Mouse (Mus musculus): ENCODE measurements at regions not wholly inside any gene's neighbourhood (a gene's known extent, or its start where the extent isn't known, plus 50 kb on each side); places are given as distances from the start of the nearest gene placed in this dataset.

DNA sequence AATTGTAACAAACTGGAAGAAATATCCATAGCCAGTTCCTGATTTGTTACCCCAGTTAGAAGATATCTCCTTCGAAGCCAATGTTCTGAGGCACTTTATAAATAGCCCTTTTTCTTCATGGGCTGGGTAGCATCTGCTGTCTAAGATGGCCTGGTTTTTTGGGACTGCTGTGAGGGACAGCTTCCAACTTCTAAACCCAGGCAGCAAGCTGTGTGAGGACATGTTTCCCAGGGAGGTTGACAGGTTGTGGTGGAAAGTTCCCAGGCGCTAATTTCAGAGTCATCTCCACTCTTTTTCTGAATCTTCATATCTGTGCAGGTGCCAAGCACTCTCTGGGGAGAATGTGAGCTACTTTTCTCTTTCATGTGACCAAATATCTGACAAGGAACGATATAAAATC is 427.4 kb downstream of the Efnb2 start:
- H3K36me3 ChIP-seq (ENCODE audit: control insufficient read depth, insufficient read depth, low read length, poor library complexity, severe bottlenecking), result no peaks in the 10 kb centered on the region
- no peak overlapping the region for H3K9ac ChIP-seq (ENCODE audit: low read depth, poor library complexity, severe bottlenecking)
- TF ChIP-seq EP300 (IDR thresholded peaks at IDR 0.05; ENCODE audit: insufficient read depth, low read depth, low read length), result no peak
- no peak for TF ChIP-seq CTCF (IDR thresholded peaks at IDR 0.05; ENCODE audit: low read depth, low read length)
- TF ChIP-seq POLR2A (IDR thresholded peaks at IDR 0.05; ENCODE audit: insufficient read depth, low read length), result no peak
- no peak overlapping the region for H3K27ac ChIP-seq (ENCODE audit: insufficient read depth, low read length)
- no peaks in the 10 kb centered on the region for H3K9me3 ChIP-seq (replicated peaks; ENCODE audit: control insufficient read depth, insufficient read depth, low read length, poor library complexity, severe bottlenecking)
- H3K4me3 ChIP-seq (ENCODE audit: low read depth, low read length), result no peak overlapping the region
- H3K27me3 ChIP-seq (ENCODE audit: control insufficient read depth, insufficient read depth, low read length, poor library complexity, severe bottlenecking), result no peaks in the 10 kb centered on the region; the same call in 1 of the 2 replicates
- H3K4me1 ChIP-seq (ENCODE audit: control insufficient read depth, insufficient read depth, low read length), result no peaks in the 10 kb centered on the region

DNA sequence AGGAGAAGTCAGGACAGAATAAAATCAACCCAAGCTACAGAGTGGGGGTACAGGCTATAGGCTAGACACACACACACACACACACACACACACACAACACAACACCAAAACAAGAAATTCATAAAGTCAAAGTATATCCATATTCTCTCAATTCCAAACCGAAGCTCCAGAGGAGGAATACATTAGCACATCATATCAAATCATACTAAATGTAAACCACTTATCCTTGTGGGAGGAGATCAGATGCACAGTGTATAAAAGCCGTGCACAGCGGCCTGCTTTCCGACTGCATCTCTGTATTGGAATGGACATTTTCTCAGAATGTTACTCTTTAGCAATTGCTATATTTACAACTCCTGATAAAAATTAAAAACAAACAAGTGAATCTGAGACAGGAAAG is 427.9 kb downstream of the Efnb2 start:
- no peak overlapping the region for H3K9ac ChIP-seq (ENCODE audit: low read depth, poor library complexity, severe bottlenecking)
- no peak overlapping the region for H3K4me3 ChIP-seq (ENCODE audit: low read depth, low read length)
- H3K9me3 ChIP-seq (replicated peaks; ENCODE audit: control insufficient read depth, insufficient read depth, low read length, poor library complexity, severe bottlenecking), result no peaks in the 10 kb centered on the region
- H3K27ac ChIP-seq (ENCODE audit: insufficient read depth, low read length), result no peak overlapping the region
- no peaks in the 10 kb centered on the region; the same call in 1 of the 2 replicates for H3K27me3 ChIP-seq (ENCODE audit: control insufficient read depth, insufficient read depth, low read length, poor library complexity, severe bottlenecking)
- H3K4me1 ChIP-seq (ENCODE audit: control insufficient read depth, insufficient read depth, low read length), result no peaks in the 10 kb centered on the region
- no peaks in the 10 kb centered on the region for H3K36me3 ChIP-seq (ENCODE audit: control insufficient read depth, insufficient read depth, low read length, poor library complexity, severe bottlenecking)
- no peak for TF ChIP-seq CTCF (IDR thresholded peaks at IDR 0.05; ENCODE audit: low read depth, low read length)
- TF ChIP-seq POLR2A (IDR thresholded peaks at IDR 0.05; ENCODE audit: insufficient read depth, low read length), result no peak
- no peak for TF ChIP-seq EP300 (IDR thresholded peaks at IDR 0.05; ENCODE audit: insufficient read depth, low read depth, low read length)

DNA sequence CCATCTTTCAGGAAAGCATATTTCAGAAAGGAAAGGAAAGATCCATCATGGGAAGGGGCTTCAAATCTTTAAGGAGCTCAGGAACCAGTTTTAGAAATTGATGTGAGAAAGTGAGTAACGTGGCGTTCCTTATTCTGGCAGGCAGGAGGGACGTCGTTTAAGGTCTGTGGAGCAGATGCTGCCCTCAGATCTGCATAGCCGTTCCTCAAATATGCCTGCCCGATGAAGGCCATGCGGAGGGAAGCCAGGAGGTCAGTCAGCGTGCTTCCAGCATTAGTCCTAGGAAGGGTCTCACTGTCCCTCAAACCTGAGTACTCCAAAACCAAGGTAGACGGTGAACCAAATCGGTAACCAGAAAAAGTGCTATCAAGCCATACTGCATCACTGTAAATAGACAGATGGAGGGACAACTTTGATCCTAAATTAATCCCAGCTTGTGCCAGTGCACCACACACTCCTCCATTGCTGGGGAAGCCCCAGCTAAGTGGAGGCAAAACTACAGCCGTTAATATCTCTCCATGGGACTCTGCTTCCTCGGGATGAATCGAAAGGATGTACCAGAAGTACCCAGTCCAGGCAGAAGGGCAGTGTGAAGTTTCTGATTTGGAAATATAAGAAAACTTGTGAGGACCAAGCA is 428.9 kb downstream of the Efnb2 start:
- Histone ChIP-seq H3K36me3 (ENCODE audit: control insufficient read depth, insufficient read depth, low read length, poor library complexity, severe bottlenecking) (no peaks in the 10 kb centered on the region), H3K27me3 (ENCODE audit: control insufficient read depth, insufficient read depth, low read length, poor library complexity, severe bottlenecking) (no peaks in the 10 kb centered on the region; the same call in 1 of the 2 replicates), H3K9ac (ENCODE audit: low read depth, poor library complexity, severe bottlenecking) (no peak overlapping the region), H3K9me3 (replicated peaks; ENCODE audit: control insufficient read depth, insufficient read depth, low read length, poor library complexity, severe bottlenecking) (no peaks in the 10 kb centered on the region), H3K27ac (ENCODE audit: insufficient read depth, low read length) (no peak overlapping the region), H3K4me3 (ENCODE audit: low read depth, low read length) (no peak overlapping the region), H3K4me1 (ENCODE audit: control insufficient read depth, insufficient read depth, low read length) (no peaks in the 10 kb centered on the region)
- TF ChIP-seq EP300 (IDR thresholded peaks at IDR 0.05; ENCODE audit: insufficient read depth, low read depth, low read length) (no peak), POLR2A (IDR thresholded peaks at IDR 0.05; ENCODE audit: insufficient read depth, low read length) (no peak), CTCF (IDR thresholded peaks at IDR 0.05; ENCODE audit: low read depth, low read length) (no peak)

DNA sequence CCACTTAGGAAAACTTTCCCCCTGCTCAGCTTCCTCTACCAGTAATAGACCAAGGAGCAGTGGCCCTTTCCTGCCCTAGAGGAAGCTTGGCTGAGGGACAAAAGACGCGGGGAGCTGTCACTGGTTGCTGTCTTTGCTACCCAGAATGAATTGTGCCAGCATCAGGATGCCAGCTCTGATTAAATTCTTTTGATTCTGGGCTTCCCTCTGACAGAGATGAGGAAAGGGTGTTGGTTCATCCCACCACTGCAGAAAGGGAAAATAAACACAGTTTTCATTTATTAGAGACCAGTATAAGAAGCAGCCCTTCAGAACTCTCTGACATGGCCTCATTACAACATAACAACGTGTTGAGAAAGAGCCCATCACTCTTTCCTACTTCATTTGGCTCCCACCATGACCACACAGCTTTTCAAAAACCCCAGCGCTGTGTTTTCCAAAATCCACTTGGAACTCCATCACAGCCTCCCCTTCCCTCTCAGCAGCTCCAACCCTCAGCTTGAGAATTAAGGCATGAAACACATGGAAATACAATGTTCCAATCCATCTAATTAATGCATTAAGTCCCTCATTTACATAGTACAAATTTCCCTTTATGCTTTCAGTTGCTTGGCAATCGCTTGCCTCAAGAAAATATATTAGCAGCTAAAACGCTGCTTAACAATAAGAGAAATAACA is 429.6 kb downstream of the Efnb2 start:
- H3K36me3 ChIP-seq (ENCODE audit: control insufficient read depth, insufficient read depth, low read length, poor library complexity, severe bottlenecking), result no peaks in the 10 kb centered on the region
- H3K4me1 ChIP-seq (ENCODE audit: control insufficient read depth, insufficient read depth, low read length), result no peaks in the 10 kb centered on the region
- no peaks in the 10 kb centered on the region for H3K9me3 ChIP-seq (replicated peaks; ENCODE audit: control insufficient read depth, insufficient read depth, low read length, poor library complexity, severe bottlenecking)
- H3K9ac ChIP-seq (ENCODE audit: low read depth, poor library complexity, severe bottlenecking), result no peak overlapping the region
- no peaks in the 10 kb centered on the region; the same call in 1 of the 2 replicates for H3K27me3 ChIP-seq (ENCODE audit: control insufficient read depth, insufficient read depth, low read length, poor library complexity, severe bottlenecking)
- H3K4me3 ChIP-seq (ENCODE audit: low read depth, low read length), result no peak overlapping the region
- H3K27ac ChIP-seq (ENCODE audit: insufficient read depth, low read length), result no peak overlapping the region
- TF ChIP-seq POLR2A (IDR thresholded peaks at IDR 0.05; ENCODE audit: insufficient read depth, low read length), result no peak
- no peak for TF ChIP-seq EP300 (IDR thresholded peaks at IDR 0.05; ENCODE audit: insufficient read depth, low read depth, low read length)
- no peak for TF ChIP-seq CTCF (IDR thresholded peaks at IDR 0.05; ENCODE audit: low read depth, low read length)

DNA sequence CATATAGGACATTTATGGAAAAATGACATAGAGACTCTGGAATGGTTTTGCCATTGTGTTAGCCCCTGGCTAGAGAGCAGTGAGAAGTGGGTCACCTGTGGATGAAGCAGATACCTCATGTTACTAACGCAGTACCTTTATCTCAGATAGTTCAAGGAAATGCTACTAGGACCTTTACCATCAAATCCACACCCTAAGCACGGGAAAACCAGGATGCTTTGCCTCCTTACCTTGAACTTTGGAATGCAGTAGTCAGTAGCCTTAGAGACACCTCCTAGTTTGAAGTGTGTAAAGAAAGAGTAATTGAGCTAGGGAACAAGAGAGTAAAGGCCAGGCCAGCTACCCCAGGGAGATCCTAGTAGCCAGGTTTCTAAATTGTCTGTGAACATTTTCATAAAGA is 435.0 kb downstream of the Efnb2 start:
- Histone ChIP-seq H3K36me3 (ENCODE audit: control insufficient read depth, insufficient read depth, low read length, poor library complexity, severe bottlenecking) (no peaks in the 10 kb centered on the region), H3K27ac (ENCODE audit: insufficient read depth, low read length) (no peak overlapping the region), H3K9me3 (replicated peaks; ENCODE audit: control insufficient read depth, insufficient read depth, low read length, poor library complexity, severe bottlenecking) (no peaks in the 10 kb centered on the region), H3K9ac (ENCODE audit: low read depth, poor library complexity, severe bottlenecking) (no peak overlapping the region), H3K4me1 (ENCODE audit: control insufficient read depth, insufficient read depth, low read length) (no peaks in the 10 kb centered on the region), H3K27me3 (ENCODE audit: control insufficient read depth, insufficient read depth, low read length, poor library complexity, severe bottlenecking) (no peaks in the 10 kb centered on the region), H3K4me3 (ENCODE audit: low read depth, low read length) (no peak overlapping the region)
- TF ChIP-seq POLR2A (IDR thresholded peaks at IDR 0.05; ENCODE audit: insufficient read depth, low read length) (no peak), EP300 (IDR thresholded peaks at IDR 0.05; ENCODE audit: insufficient read depth, low read depth, low read length) (no peak), CTCF (IDR thresholded peaks at IDR 0.05; ENCODE audit: low read depth, low read length) (no peak)

DNA sequence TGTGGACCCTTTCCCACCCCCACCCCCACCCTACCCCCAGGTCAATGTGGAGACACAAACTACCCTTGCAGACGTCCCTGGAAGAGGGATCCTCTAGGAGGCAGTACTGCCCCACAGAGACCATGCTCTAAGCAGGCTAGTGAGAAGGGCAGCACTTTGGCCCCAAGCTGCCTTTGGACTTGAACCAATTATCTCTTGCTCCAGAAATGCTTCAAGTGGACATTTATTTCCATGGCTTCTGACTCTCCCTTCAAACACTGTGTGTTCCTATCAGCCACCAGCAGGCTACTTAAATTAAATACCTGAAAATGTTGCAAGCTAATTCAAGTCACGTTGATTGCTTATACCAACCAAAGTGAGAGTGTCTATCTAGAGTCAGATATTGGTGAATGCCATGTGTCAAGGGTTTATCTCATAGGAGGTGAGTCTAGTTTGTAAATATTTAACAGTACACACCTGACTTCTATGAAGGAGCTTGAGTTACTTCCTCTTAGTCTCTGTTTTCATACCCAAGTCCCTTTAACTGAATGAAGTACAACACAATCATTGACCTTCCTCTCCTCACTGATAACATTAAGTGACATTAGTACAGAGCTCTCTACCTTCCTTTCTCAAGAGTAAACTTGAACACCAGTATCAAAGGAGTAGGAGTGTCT is 435.7 kb downstream of the Efnb2 start:
- Histone ChIP-seq H3K4me1 (ENCODE audit: control insufficient read depth, insufficient read depth, low read length) (no peaks in the 10 kb centered on the region), H3K27ac (ENCODE audit: insufficient read depth, low read length) (no peak overlapping the region), H3K36me3 (ENCODE audit: control insufficient read depth, insufficient read depth, low read length, poor library complexity, severe bottlenecking) (no peaks in the 10 kb centered on the region), H3K9me3 (replicated peaks; ENCODE audit: control insufficient read depth, insufficient read depth, low read length, poor library complexity, severe bottlenecking) (no peaks in the 10 kb centered on the region), H3K9ac (ENCODE audit: low read depth, poor library complexity, severe bottlenecking) (no peak overlapping the region), H3K27me3 (ENCODE audit: control insufficient read depth, insufficient read depth, low read length, poor library complexity, severe bottlenecking) (no peaks in the 10 kb centered on the region), H3K4me3 (ENCODE audit: low read depth, low read length) (no peak overlapping the region)
- no peak for TF ChIP-seq EP300 (IDR thresholded peaks at IDR 0.05; ENCODE audit: insufficient read depth, low read depth, low read length)
- TF ChIP-seq CTCF (IDR thresholded peaks at IDR 0.05; ENCODE audit: low read depth, low read length), result peak; percentile 29
- TF ChIP-seq POLR2A (IDR thresholded peaks at IDR 0.05; ENCODE audit: insufficient read depth, low read length), result no peak
